Mouse (Mus musculus) ES-Bruce4 (cell line): ENCODE measurements around the gene Gm13420.

Experiments used
- CTCF ChIP-seq: IDR thresholded peaks from one replicate; pipeline ENCODE4 v1.8.1; 2011; ENCODE audit warnings: low read depth, low read length
- EP300 ChIP-seq: IDR thresholded peaks from 2 replicates; pipeline ENCODE4 v1.6.1; 2011; ENCODE audit warnings: low read depth, low read length; ENCODE audit not compliant: insufficient read depth
- POLR2A ChIP-seq: IDR thresholded peaks from one replicate; pipeline ENCODE4 v1.8.1; 2011; ENCODE audit warnings: low read length; ENCODE audit not compliant: insufficient read depth

- TF ChIP-seq CTCF: no peak
- TF ChIP-seq POLR2A: no peak
- TF ChIP-seq EP300: no peak
Measured at GRCm38 (mm10) chr2:29735708-29736107, 15.8 kb downstream of the Gm13420 start.
